Mouse (Mus musculus) heart, postnatal 10 days (tissue): ENCODE measurements around the gene Tenm4. TPM values are rescaled to one million over a fixed set of nuclear protein-coding genes. Genes with fewer than 3 reads are reported as not detected.
A peak's percentile ranks its signal among the peaks of the same experiment; 100 is the strongest.

Experiments
- DNase-seq, 2 experiments: peaks; one replicate each; pipeline ENCODE4 v3.0.0; 2021
- intact Hi-C: fragments of 180-260 bp; cut with DNase I; formaldehyde crosslinking; loops from one replicate; pipeline ENCODE4 v1.15.1; 2025
- total RNA-seq, 2 experiments: library from RNA; stranded (reverse); gene quantifications; 2 replicates each; pipeline ENCODE4 v1.2.3; 2021

Tenm4 gene
- total RNA-seq, 2 experiments from 2014 or later = 4.2 to 5.0 TPM

DNA sequence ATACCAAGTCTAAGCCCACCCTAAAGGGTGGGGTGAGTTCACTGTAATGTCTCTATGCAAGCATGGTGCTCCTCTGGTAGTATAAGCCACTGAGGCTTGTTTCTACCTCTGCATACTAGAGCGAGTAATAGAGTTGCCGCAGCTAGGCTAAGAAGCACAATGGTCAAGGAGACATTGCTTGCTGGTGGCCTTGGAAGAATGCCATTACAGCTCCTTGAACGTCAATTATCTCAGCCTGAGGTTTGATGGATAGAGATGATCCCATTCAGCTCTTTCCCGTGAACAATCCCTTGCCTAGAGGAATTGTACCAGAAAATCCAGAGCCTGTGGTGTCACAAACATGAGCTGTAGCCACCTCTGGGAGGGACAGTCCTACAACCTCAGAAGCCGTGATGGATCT is 537.5 kb downstream of the Tenm4 start:
- DNase-seq = no peak
- intact Hi-C loops = no loop called here

GRCm38 (mm10) chr7:96708968-96709367 is 537.9 kb downstream of the Tenm4 start:
- intact Hi-C loops = no loop called here
- no peak for DNase-seq

GRCm38 (mm10) chr7:96709891-96710290 is 538.8 kb downstream of the Tenm4 start:
- no peak for DNase-seq
- intact Hi-C loops = no loop called here

DNA sequence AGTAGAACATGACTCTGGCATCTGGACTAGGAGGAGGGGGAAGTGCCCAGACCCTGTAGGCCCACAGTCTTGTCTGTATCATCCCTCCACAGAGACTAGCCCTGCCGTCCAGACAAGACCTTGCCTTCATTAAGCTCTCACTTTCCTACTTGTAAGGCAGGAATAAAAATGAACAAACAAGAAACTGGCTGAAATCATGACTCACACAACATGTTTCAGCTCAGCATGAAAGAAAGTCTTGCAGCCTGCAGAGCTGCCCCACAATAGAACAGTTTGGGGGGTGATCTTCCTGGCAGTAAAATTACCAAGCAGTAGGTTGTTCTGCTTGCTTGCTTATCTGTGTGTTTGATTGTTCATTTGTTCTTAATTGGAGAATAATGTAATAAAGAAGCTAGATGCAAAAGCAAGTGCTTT is 539.6 kb downstream of the Tenm4 start:
- no peak for DNase-seq
- intact Hi-C loops = no loop called here

DNA sequence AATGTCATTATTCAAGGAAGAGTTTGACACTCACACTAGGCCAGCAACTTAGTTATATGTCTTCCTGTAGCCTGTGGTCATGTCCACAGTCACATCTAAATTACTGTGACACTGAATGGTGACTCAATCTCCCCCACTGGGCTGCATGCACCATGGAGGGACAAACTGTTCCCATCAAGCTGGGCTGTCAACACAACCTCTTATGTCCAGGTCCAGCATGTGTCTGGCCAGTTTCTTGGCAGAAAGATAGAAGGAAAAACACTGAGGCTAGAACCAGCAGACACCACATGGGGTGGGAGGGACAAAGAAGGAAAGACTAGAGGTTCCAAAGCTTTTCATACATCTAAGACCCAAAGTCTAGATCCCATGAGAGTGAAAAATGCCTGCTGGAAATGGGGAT is 541.8 kb downstream of the Tenm4 start:
- intact Hi-C loops = no loop called here
- DNase-seq = peak; percentile 67 to 73

GRCm38 (mm10) chr7:96716911-96717310 is 545.9 kb downstream of the Tenm4 start:
- no peak for DNase-seq
- intact Hi-C loops = no loop called here

DNA sequence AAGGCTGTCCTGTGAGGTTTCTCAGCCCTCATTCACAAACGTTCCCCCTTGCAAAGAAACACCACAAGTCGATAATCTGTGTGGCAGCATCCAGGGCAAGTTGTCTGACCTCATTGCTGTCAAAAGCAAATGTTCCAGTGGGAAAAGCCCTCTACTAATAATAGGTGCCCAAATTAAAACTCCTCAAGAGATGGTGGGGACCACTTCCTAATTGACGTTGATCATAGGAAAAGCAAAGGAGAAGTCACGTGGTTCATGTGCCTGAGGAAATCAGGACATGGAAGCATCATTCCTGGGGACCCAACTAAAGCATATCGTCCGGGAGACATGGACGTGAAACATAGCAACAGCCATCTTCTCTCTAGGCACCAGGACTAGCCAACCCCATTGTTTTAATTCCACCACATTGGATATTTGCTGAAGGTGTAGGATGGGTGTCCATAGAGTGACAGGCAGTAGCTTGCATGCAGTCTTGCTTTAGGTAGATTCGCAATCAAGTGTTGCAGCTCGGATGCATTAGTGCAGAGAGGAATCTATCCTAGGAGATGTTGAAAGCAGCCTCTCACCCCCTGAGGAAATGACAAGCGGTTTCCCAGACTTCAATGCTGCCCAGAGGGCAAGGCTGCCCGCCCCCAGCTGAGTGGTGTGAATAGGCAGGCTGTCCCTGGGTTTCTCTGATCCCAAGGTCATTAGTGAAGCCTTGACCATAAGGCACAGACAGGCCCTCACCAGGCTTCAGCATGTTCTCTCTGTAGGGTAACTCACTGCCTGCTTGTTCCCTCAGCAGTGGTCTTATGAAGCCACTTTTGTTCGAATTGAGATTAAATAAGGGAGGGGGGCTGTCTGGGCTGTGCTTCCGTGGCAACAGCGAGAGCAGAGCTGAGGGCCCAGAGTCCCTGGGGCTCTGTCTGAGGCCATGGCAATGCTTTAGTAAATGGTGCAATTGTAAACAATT is 547.4 kb downstream of the Tenm4 start:
- DNase-seq = no peak
- intact Hi-C loops = no loop called here

GRCm38 (mm10) chr7:96719926-96720325 is 548.9 kb downstream of the Tenm4 start:
- intact Hi-C loops = no loop called here
- DNase-seq = no peak

DNA sequence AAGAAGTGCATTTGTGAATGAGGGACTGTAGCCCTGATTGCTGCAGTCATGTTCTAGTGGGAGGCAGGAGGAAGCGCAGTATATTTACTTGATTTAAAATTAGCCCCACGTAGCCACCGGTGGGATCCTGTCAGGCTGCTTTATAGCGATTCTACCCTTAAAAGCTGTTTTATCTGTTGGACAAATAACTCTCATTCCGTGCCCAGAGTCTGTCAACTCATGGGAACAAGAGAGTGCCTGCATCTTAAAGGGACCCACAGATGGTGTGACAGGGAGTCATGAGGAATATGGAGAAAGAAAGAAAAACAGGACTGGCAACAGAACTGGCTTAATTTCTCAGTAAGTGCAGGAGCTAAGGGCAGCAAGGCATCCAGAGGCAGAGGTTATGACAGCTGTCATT is 549.4 kb downstream of the Tenm4 start:
- DNase-seq = peak in 1 of 2 experiments; percentile 10
- intact Hi-C loops = no loop called here

GRCm38 (mm10) chr7:96722796-96723195 is 551.8 kb downstream of the Tenm4 start:
- DNase-seq = no peak
- intact Hi-C loops = no loop called here

GRCm38 (mm10) chr7:96725603-96726002 is 554.6 kb downstream of the Tenm4 start:
- intact Hi-C loops = no loop called here

GRCm38 (mm10) chr7:96730360-96730759 is 559.3 kb downstream of the Tenm4 start:
- DNase-seq = no peak
- intact Hi-C loops = no loop called here

More at GRCm38 (mm10) chr7:96725603-96726002, 554.6 kb downstream of the Tenm4 start:
- no peak for DNase-seq

GRCm38 (mm10) chr7:96731947-96732346 is 560.9 kb downstream of the Tenm4 start:
- intact Hi-C loops = no loop called here
- no peak for DNase-seq

DNA sequence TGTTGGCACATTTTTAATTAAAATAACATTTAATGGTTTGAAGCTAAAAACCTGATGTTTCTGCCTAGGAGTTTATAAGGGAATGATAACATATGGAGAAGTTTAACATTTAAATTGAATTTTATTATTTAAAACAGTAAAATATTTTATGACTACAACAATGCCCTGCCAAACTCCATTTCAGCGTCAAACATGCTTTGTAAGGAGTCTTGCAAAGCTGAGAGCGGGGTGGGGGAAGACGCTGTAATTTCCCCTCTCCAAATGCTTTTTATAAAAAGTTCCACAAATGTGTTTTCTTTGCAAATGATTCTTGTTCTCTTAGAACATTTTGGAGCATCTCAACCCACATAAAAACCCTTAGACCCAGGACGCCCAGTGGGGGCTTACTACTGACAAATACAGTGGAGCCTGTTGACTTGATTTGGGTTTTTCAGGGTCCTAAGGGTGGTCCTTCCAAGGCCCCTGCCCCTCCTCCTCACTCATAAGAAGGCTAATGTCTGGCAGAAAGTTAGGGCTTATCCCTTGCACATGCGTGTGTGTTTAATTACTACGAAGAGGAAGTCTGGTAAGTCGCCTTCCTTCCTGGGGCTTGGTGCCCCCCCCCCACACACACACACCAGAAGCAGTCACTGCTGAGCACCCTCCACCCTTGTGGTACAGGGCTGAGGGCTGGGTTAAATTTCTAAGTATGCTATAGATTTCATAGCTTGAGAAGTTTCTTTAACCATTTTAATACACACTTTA is 563.4 kb downstream of the Tenm4 start:
- intact Hi-C loops = no loop called here
- no peak for DNase-seq

- intact Hi-C loops = no loop called here
- no peak for DNase-seq
These were observed 569.6 kb downstream of the Tenm4 start for GRCm38 (mm10) chr7:96740631-96741030.

GRCm38 (mm10) chr7:96742221-96742620 is 571.2 kb downstream of the Tenm4 start:
- no peak for DNase-seq
- intact Hi-C loops = no loop called here

DNA sequence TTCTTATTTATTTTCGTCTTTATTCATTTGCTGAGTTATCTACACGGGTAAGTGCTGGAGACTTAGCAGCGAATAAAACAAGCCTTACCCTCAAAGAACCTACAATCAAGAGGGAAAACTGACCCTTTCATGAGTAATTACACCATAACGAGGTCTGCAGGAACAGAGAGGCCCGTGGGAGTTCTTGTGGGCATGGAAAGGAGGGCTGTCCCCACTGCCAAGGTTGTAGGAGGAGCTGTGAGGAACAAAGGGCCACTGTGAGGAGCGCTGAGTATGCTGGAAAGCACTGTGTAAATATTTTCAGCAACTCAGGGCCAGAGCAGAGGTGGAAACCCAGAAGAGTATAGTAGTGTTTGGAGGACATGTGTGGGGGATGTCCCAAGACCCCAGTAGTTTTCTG is 574.9 kb downstream of the Tenm4 start:
- intact Hi-C loops = no loop called here
- DNase-seq = no peak

DNA sequence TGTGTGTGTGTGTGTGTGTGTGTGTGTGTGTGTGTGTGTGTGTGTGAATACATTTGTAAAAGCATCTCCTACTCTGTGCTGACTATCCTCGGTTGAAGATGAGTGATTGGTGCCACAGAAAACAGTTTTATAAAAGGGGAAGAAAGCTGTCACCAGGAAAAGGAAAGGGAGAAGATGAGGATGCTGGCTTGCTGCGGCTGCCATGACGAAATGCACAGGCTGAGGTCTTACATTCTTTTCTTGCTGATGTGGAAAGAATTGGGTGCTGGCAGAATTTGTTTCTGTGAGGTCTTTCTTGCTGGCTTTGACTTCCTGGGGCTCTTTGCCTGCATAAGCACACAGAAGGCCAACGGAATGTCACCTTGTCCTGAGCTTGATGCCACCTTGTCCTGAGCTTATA is 575.7 kb downstream of the Tenm4 start:
- DNase-seq = no peak
- intact Hi-C loops = no loop called here

GRCm38 (mm10) chr7:96748538-96749045 is 577.5 kb downstream of the Tenm4 start:
- intact Hi-C loops = no loop called here

DNA sequence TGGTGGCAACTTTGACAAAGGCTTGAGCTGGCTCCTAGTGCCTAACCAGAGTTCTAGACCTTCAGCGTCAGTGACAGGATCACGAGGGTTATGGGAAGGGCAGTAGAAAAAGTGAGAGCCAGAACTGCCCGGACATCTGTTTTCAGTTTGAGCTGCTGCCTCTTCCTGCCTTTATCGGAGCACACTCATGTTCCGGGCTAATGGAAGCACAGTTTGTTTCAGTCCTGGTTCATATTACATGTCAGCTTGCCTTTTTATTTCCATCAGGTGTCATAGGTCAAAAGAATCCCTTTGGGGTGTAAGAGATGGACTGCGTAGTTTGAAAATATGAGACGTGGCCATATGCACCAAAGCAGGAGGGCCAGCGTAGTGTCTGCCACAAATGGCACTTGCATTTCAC is 578.7 kb downstream of the Tenm4 start:
- DNase-seq = peak in 1 of 2 experiments; percentile 30
- intact Hi-C loops = no loop called here

More at GRCm38 (mm10) chr7:96748538-96749045, 577.5 kb downstream of the Tenm4 start:
- no peak for DNase-seq

DNA sequence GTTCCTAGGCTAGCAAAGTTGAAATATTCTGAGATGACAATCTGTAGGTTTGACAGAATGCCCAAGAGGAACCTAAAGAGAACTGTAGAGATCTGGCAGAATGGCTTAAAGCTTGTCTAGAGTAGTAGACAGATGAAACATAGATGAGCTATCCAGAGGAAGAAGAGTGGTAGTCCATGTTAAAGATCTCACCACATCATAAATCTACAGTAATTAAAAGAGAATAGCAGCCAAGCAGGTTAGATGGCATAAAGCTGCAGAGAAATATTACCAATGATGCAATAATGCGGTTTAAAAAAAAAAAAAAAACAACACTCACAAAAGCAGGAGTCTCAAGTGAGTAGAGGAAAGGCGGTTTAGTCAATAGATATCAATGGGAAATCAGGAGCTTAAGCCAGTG is 580.2 kb downstream of the Tenm4 start:
- intact Hi-C loops = no loop called here
- no peak for DNase-seq
